33 mouse cellular contexts compared by ENCODE assay signal in the genomic region with DNA sequence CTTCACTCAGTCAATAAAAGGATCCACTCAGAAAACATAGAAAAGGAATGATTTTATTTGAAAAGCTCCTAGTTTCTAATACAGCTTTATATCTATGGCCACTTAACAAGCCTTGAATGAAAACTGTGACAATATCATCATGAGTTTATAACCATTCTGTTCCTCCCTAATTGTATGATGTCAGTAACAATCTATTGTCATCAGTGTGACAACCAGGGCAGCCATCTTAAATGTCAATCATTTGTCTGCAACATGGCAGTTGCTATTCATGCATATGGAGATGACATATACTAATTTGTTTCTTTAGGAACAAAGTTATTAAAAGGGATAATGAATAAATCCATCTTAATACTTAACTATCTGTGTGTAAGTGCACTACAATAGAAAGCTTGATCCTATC.
"Had no signal": no experiment of that assay in that cellular context is flagged by ENCODE, and none has a peak within 500 bp of the region (broad histone marks: within the 10 kb centered on the region; RNA-seq: fewer than 3 reads in every experiment).

No protein-coding gene starts in this region.

- H3K9ac ChIP-seq: limb, embryonic 12.5 days; limb, embryonic 13.5 days; limb, embryonic 15.5 days; liver, embryonic 12.5 days; liver, embryonic 13.5 days; liver, embryonic 14.5 days; liver, embryonic 15.5 days; liver, postnatal 0 days; lung, embryonic 14.5 days; lung, embryonic 15.5 days; midbrain, embryonic 12.5 days; midbrain, embryonic 13.5 days; midbrain, embryonic 15.5 days; neural tube, embryonic 12.5 days; neural tube, embryonic 13.5 days had no signal

- H3K36me3 ChIP-seq: limb, embryonic 10.5 days; limb, embryonic 12.5 days; limb, embryonic 13.5 days; limb, embryonic 15.5 days; liver, embryonic 12.5 days; liver, embryonic 13.5 days; liver, embryonic 15.5 days; lung, embryonic 15.5 days; midbrain, embryonic 10.5 days; midbrain, embryonic 12.5 days; midbrain, embryonic 13.5 days; midbrain, embryonic 15.5 days; neural tube, embryonic 12.5 days; neural tube, embryonic 13.5 days had no signal

- DNase-seq: left cerebral cortex, postnatal 4 days; liver; liver, embryonic 13.5 days; liver, postnatal 0 days; lung, adult 18-20 months; lung, adult 2 months; lung, embryonic 14.5 days; lung, postnatal 10 days; lung, postnatal 14 days; lung, postnatal 36 days; lung, postnatal 4 days; midbrain, embryonic 14.5 days had no signal

- H3K4me1 ChIP-seq: limb, embryonic 10.5 days; limb, embryonic 12.5 days; limb, embryonic 13.5 days; limb, embryonic 15.5 days; liver, embryonic 12.5 days; liver, embryonic 13.5 days; liver, embryonic 15.5 days; lung, embryonic 15.5 days; midbrain, embryonic 10.5 days; midbrain, embryonic 12.5 days; midbrain, embryonic 13.5 days; midbrain, embryonic 15.5 days; neural tube, embryonic 12.5 days; neural tube, embryonic 13.5 days had no signal

- H3K9me3 ChIP-seq: limb, embryonic 10.5 days; limb, embryonic 15.5 days; liver, embryonic 12.5 days; liver, embryonic 13.5 days; liver, embryonic 15.5 days; lung, embryonic 15.5 days; midbrain, embryonic 10.5 days; midbrain, embryonic 13.5 days; midbrain, embryonic 15.5 days had no signal

- H3K4me3 ChIP-seq: limb, embryonic 10.5 days; limb, embryonic 12.5 days; limb, embryonic 13.5 days; limb, embryonic 15.5 days; liver, embryonic 12.5 days; liver, embryonic 13.5 days; liver, embryonic 15.5 days; lung, embryonic 15.5 days; megakaryocyte, embryonic 14.5 days; midbrain, embryonic 10.5 days; midbrain, embryonic 12.5 days; midbrain, embryonic 13.5 days; midbrain, embryonic 15.5 days; myocyte; neural tube, embryonic 12.5 days; neural tube, embryonic 13.5 days had no signal

- ATAC-seq: liver, embryonic 12.5 days; liver, postnatal 0 days; lung, postnatal 0 days; midbrain, embryonic 13.5 days; midbrain, embryonic 15.5 days; midbrain, embryonic 16.5 days had no signal

- H3K27ac ChIP-seq: limb, embryonic 10.5 days; limb, embryonic 12.5 days; limb, embryonic 13.5 days; limb, embryonic 15.5 days; liver, embryonic 12.5 days; liver, embryonic 13.5 days; liver, embryonic 14.5 days; liver, embryonic 15.5 days; lung, embryonic 15.5 days; macrophage; midbrain, embryonic 10.5 days; midbrain, embryonic 12.5 days; midbrain, embryonic 13.5 days; midbrain, embryonic 15.5 days; neural tube, embryonic 12.5 days; neural tube, embryonic 13.5 days had no signal

- H3K27me3 ChIP-seq: limb, embryonic 12.5 days; limb, embryonic 13.5 days; limb, embryonic 15.5 days; liver, embryonic 12.5 days; liver, embryonic 13.5 days; liver, embryonic 15.5 days; lung, embryonic 15.5 days; megakaryocyte, embryonic 14.5 days; midbrain, embryonic 12.5 days; midbrain, embryonic 13.5 days; midbrain, embryonic 15.5 days; neural tube, embryonic 12.5 days; neural tube, embryonic 13.5 days had no signal

- H3K4me2 ChIP-seq: limb, embryonic 12.5 days; limb, embryonic 13.5 days; limb, embryonic 15.5 days; liver, embryonic 11.5 days; liver, embryonic 12.5 days; liver, embryonic 13.5 days; liver, embryonic 15.5 days; lung, embryonic 14.5 days; lung, embryonic 15.5 days; midbrain, embryonic 11.5 days; midbrain, embryonic 12.5 days; midbrain, embryonic 13.5 days; midbrain, embryonic 15.5 days; neural tube, embryonic 12.5 days; neural tube, embryonic 13.5 days had no signal
